Mouse (Mus musculus): ENCODE measurements around the gene Mpnd.

Gene Mpnd

GRCm38 (mm10) chr17:56017848-56018247 lies 12.3 kb downstream of the Mpnd start:
- in situ Hi-C loops (cut with MboI), result no loop called here

GRCm38 (mm10) chr17:56018347-56019131 lies 13.0 kb downstream of the Mpnd start:
- in situ Hi-C loops (cut with MboI), result no loop called here

- in situ Hi-C loops (cut with MboI), result no loop called here
Measured at GRCm38 (mm10) chr17:56020400-56021084, 15.0 kb downstream of the Mpnd start.

- in situ Hi-C loops (cut with MboI), result no loop called here
Measured at GRCm38 (mm10) chr17:56021161-56021910, 15.8 kb downstream of the Mpnd start.

GRCm38 (mm10) chr17:56022131-56022988 lies 16.8 kb downstream of the Mpnd start:
- in situ Hi-C loops (cut with MboI), result no loop called here

- in situ Hi-C loops (cut with MboI), result no loop called here
Measured at GRCm38 (mm10) chr17:56022989-56023290, 17.4 kb downstream of the Mpnd start.

- in situ Hi-C loops (cut with MboI), result no loop called here
Measured at GRCm38 (mm10) chr17:56023386-56023785, 17.9 kb downstream of the Mpnd start.

- in situ Hi-C loops (cut with MboI), result no loop called here
Measured at GRCm38 (mm10) chr17:56024476-56024875, 19.0 kb downstream of the Mpnd start.

GRCm38 (mm10) chr17:56024931-56025330 lies 19.4 kb downstream of the Mpnd start:
- in situ Hi-C loops (cut with MboI), result no loop called here

- in situ Hi-C loops (cut with MboI), result no loop called here
Measured at GRCm38 (mm10) chr17:56026303-56026702, 20.8 kb downstream of the Mpnd start.

GRCm38 (mm10) chr17:56026881-56027280 lies 21.4 kb downstream of the Mpnd start:
- in situ Hi-C loops (cut with MboI), result no loop called here

- in situ Hi-C loops (cut with MboI), result no loop called here
Measured at GRCm38 (mm10) chr17:56027801-56028441, 22.4 kb downstream of the Mpnd start.

GRCm38 (mm10) chr17:56030238-56030870 lies 24.8 kb downstream of the Mpnd start:
- in situ Hi-C loops (cut with MboI), result no loop called here

GRCm38 (mm10) chr17:56030919-56031318 lies 25.4 kb downstream of the Mpnd start:
- in situ Hi-C loops (cut with MboI), result no loop called here

- in situ Hi-C loops (cut with MboI), result no loop called here
Measured at GRCm38 (mm10) chr17:56031431-56031830, 25.9 kb downstream of the Mpnd start.

GRCm38 (mm10) chr17:56032127-56032733 lies 26.7 kb downstream of the Mpnd start:
- in situ Hi-C loops (cut with MboI), result no loop called here

- in situ Hi-C loops (cut with MboI), result no loop called here
Measured at GRCm38 (mm10) chr17:56032831-56033230, 27.3 kb downstream of the Mpnd start.

- in situ Hi-C loops (cut with MboI), result no loop called here
Measured at GRCm38 (mm10) chr17:56034040-56034725, 28.7 kb downstream of the Mpnd start.

GRCm38 (mm10) chr17:56034726-56035100 lies 29.2 kb downstream of the Mpnd start:
- in situ Hi-C loops (cut with MboI), result no loop called here

- in situ Hi-C loops (cut with MboI), result no loop called here
Measured at GRCm38 (mm10) chr17:56035216-56035615, 29.7 kb downstream of the Mpnd start.

All from mature B cell (primary cell).